Mouse (Mus musculus) T-helper 2 cell (primary cell): ENCODE measurements around the gene Irak4.

Experiments
- in situ Hi-C: fragments of 300-600 bp; cut with MboI, MseI; formaldehyde crosslinking; loops from one replicate; pipeline ENCODE4 v1.15.1; 2025; ENCODE audit warnings: high pct_unique_total_duplicates

Irak4 gene

DNA sequence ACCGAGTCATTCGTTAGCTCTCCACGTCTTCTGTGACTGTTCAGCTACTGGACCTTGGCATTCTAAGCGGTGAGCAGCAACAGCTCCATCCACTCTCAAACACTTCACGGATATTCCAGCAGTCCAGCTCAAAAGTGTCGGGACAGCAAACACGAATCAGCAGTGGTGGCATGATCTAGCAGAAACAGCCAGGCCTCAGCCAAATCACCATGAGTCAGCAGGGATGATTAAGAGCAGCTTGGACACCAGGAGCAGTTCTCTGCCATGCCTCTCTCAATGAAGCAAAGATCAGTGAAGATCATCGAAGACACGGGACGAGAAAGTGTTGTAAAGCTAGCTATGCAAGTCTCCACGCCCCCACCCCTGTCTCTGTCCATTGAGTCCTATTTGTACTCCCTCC, 72.6 kb downstream of the Irak4 start:
- in situ Hi-C loops, result no loop called here

GRCm38 (mm10) chr15:94620909-94621308, 77.5 kb downstream of the Irak4 start:
- in situ Hi-C loops, result no loop called here

DNA sequence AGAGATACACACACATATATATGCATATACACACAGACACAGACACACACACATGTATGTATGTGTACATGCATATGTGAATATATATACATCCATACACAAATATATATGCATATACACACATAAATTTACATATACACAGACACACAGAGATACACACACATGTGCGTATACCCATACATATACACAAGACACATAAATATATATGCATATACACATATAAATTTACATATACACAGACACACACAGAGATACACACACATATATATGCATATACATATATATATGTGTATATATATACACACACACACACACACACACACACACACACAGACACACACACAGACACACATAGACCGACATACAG, 85.0 kb downstream of the Irak4 start:
- in situ Hi-C loops, result no loop called here

DNA sequence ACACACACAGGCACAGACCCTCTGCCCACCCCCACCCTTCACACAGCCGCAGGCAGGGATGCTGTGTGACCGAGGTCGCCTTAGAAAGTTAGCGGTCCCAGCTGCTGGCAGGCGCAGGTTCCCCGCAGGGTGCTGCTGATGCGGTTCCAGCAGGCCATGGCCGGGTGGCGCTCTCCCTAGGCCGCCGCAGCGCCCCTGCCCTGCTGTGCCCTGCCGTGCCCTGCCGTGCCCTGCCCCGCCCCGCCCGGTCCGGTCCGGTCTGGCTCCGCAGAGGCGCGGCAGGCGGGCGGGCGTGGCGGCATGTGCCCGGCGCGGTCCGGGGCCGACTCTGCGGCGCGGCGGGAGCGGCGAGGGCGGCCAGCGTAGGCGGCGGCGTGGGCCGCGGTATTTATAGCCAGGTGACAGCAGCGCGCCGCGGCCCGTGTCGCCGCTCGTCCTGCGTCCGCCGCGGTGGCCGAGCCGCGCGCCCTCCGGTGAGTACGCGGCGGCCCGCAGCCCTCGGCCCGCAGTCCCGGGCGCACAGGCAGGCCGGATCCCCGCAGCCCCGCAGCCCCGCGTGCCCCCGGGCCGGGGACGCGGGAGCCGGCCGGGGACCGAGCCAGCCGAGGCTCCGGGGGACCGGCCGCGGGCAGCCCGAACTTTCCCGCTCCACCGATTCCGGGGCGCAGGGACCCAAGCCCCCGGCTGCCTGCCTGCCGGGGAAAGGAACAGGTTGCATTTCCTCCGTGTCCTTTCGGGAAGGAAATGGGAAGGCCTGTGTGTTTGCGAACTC, 85.6 kb downstream of the Irak4 start, which contains the start of gene Tmem117:
Gene Tmem117, plus strand, starts transcription at position 403 of the 772 bp plus-strand sequence.
- in situ Hi-C loops, result no loop called here

DNA sequence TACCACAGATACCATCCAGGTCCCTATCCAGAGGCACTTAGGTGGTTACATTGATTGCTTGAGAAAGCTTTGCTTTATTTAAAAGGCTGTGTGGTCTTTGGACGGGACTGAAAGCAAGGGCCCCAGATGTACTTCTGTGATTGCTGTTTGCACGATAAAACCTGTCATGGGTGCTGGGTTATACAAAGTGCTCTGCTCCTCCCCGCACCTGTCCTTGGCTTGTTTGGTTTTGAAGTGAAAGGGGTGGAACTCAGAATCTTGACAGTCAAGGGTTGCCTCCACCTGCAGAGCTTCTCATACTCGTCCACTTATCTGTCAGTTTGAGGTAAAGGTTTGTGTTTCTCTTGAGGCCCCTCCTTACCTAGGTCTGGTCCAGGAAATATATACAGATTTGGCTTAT, 87.1 kb downstream of the Irak4 start:
- in situ Hi-C loops, result no loop called here
